Mouse (Mus musculus): ENCODE data around the gene Pced1b.

The Pced1b gene

DNA sequence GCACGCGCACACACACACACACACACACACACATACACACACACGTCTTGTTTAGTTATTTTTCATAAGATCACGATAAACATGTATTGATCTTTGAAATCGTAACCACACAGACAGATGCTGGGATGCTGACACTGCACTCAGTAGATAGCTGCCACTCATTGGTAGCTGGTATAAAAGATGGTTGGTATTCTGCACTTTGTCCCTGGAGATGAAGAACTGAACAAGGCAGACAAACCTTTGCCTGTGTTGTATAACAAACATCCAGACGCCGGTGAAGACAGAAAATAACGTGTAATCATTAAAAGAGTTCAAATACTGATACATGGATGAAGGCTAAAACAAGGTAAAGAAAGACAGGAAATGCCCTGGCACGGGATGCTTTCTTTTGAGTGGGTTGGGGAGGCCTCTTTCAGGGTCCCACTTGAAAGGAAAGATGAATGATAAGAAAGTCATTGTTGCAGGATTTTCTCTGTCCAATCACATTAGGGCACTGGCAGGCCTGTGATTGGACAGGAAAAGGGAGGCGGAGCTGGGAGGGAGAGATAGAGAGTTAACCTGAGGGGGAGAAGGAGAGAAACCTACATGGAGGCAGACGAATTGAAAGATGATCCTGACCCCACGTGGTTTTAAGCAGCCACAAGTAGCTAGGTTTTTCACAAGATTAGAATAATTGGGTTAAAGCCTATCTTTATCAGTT lies 182.4 kb downstream of the Pced1b start:
- in situ Hi-C loops (cut with MboI, MseI): no loop called here

DNA sequence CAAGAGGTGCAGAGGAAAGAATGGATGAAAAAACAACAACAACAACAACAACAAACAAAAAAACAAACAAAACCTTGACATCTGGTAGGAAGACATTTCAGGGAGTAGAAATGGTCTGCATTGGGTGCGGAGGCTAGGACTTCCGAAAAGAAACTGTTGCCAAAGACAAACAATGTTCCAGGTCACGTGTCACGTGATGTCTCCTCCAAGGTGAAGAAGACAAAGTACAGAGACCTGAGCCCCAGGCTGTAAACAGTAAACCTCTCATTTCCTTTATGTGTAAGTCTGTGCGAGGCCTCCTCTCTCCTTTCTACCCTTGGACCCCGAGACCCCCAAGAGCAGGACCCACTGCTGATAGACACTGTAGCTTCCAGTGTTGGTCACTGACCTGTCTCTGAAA lies 184.6 kb downstream of the Pced1b start:
- in situ Hi-C loops (cut with MboI, MseI): loop anchor here in 1 of 2 experiments (5.0 kb wide), 1 partner anchor 91 kb away; no protein-coding TSS in a partner anchor

DNA sequence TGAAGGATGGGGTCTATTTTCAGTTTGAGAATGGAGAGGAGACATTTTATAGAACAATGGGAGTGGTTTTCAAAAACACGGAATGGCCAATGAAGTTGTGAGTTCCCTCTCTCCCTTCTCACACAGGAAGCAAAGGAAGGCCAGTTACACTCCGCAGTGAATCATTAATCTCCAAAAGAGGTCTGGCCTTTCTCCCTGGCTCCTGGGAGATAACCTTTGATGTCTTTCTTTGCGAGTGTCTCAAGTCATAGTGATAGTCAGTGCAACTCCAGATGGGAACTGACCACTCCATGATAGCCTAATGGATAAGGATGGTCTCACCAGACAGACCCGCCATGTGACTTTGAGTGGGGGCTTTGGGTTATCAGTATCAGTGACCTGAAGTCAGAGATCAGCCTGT lies 185.3 kb downstream of the Pced1b start:
- in situ Hi-C loops (cut with MboI, MseI): loop anchor here in 1 of 2 experiments (5.0 kb wide), 1 partner anchor 90 kb away; no protein-coding TSS in a partner anchor

Data from T-helper 17 cell (primary cell).